In genomic region chr17:24209916-24210240, GRCm38 (mm10) we compare ENCODE assay signal across 8 mouse cellular contexts. TPM values are rescaled to one million over a fixed set of nuclear protein-coding genes. Genes with fewer than 3 reads are reported as not detected.
DNase-seq lines count a peak whose midpoint lies in the region; ATAC-seq and TF ChIP-seq lines count a peak whose summit lies in the region.

No protein-coding gene starts in this region.

- WGBS in lung, embryonic 14.5 days = 69% methylated on average over 3 of the region's 3 CpGs
- 70% methylated on average over 3 of the region's 3 CpGs for WGBS in forebrain, embryonic 15.5 days
- WGBS in limb, embryonic 13.5 days = 78% methylated on average over 3 of the region's 3 CpGs
- 76% methylated on average over 3 of the region's 3 CpGs for WGBS in neural tube, embryonic 15.5 days

- no peaks in the 10 kb centered on the region for H3K9me3 ChIP-seq in lung, embryonic 14.5 days (ENCODE audit: low read depth, low read length)
- no peaks in the 10 kb centered on the region for H3K9me3 ChIP-seq in forebrain, embryonic 15.5 days
- H3K9me3 ChIP-seq in limb, embryonic 13.5 days = no peaks in the 10 kb centered on the region
- no peaks in the 10 kb centered on the region for H3K9me3 ChIP-seq in neural tube, embryonic 15.5 days (replicated peaks)

- H3K27ac ChIP-seq in lung, embryonic 14.5 days (ENCODE audit: low read depth) = peak overlapping the region; percentile 96
- H3K27ac ChIP-seq in forebrain, embryonic 15.5 days (replicated peaks) = peak overlapping the region; percentile 63
- H3K27ac ChIP-seq in limb, embryonic 13.5 days = peak overlapping the region; percentile 97
- H3K27ac ChIP-seq in neural tube, embryonic 15.5 days (replicated peaks) = peak overlapping the region; percentile 74; the same call in 1 of the 2 replicates

- H3K4me2 ChIP-seq in lung, embryonic 14.5 days = peak overlapping the region; percentile 96
- peak overlapping the region; percentile 89; the same call in 1 of the 2 replicates for H3K4me2 ChIP-seq in forebrain, embryonic 15.5 days (replicated peaks)
- peak overlapping the region; percentile 98 for H3K4me2 ChIP-seq in limb, embryonic 13.5 days (replicated peaks)
- peak overlapping the region; percentile 95 for H3K4me2 ChIP-seq in neural tube, embryonic 15.5 days

- no peak for ATAC-seq in lung, embryonic 14.5 days (ENCODE audit: insufficient read depth)
- ATAC-seq in forebrain, embryonic 15.5 days (replicated peaks) = no peak
- ATAC-seq in limb, embryonic 13.5 days (ENCODE audit: low FRiP score, low read depth) = no peak
- ATAC-seq in neural tube, embryonic 15.5 days (ENCODE audit: low FRiP score) = no peak
- no peak for ATAC-seq in cerebellum, adult (ENCODE audit: insufficient number of reproducible peaks, low FRiP score, low TSS enrichment)

- TF ChIP-seq CTCF in lung, embryonic 14.5 days (IDR thresholded peaks at IDR 0.05; ENCODE audit: low read depth) = no peak

- no peak overlapping the region for H3K9ac ChIP-seq in lung, embryonic 14.5 days
- H3K9ac ChIP-seq in forebrain, embryonic 15.5 days (replicated peaks) = 0 out of 2 replicates have a peak overlapping the region, but pooled peaks have one; percentile 68
- H3K9ac ChIP-seq in limb, embryonic 13.5 days = no peak overlapping the region
- peak overlapping the region; percentile 64; the same call in 1 of the 2 replicates for H3K9ac ChIP-seq in neural tube, embryonic 15.5 days (replicated peaks)

- H3K27me3 ChIP-seq in lung, embryonic 14.5 days (ENCODE audit: insufficient read depth, low read length) = peaks cover 20% of the 10 kb centered on the region
- peaks cover 12% of the 10 kb centered on the region; the same call in 1 of the 2 replicates for H3K27me3 ChIP-seq in forebrain, embryonic 15.5 days
- H3K27me3 ChIP-seq in limb, embryonic 13.5 days = no peaks in the 10 kb centered on the region
- peaks cover 7% of the 10 kb centered on the region; the same call in 1 of the 2 replicates for H3K27me3 ChIP-seq in neural tube, embryonic 15.5 days (replicated peaks)

- peaks cover 54% of the 10 kb centered on the region for H3K4me1 ChIP-seq in lung, embryonic 14.5 days (ENCODE audit: insufficient read depth)
- H3K4me1 ChIP-seq in forebrain, embryonic 15.5 days = peaks cover 67% of the 10 kb centered on the region
- peaks cover 65% of the 10 kb centered on the region for H3K4me1 ChIP-seq in limb, embryonic 13.5 days
- H3K4me1 ChIP-seq in neural tube, embryonic 15.5 days = peaks cover 72% of the 10 kb centered on the region

- H3K36me3 ChIP-seq in lung, embryonic 14.5 days (ENCODE audit: insufficient read depth) = peaks cover under 1% of the 10 kb centered on the region; the same call in 1 of the 2 replicates
- H3K36me3 ChIP-seq in forebrain, embryonic 15.5 days = no peaks in the 10 kb centered on the region; the same call in 1 of the 2 replicates
- peaks cover 7% of the 10 kb centered on the region for H3K36me3 ChIP-seq in limb, embryonic 13.5 days
- H3K36me3 ChIP-seq in neural tube, embryonic 15.5 days = peaks cover under 1% of the 10 kb centered on the region

- H3K4me3 ChIP-seq in lung, embryonic 14.5 days (ENCODE audit: low read depth, low read length) = no peak overlapping the region
- peak overlapping the region; percentile 84; the same call in 1 of the 2 replicates for H3K4me3 ChIP-seq in forebrain, embryonic 15.5 days
- peak overlapping the region; percentile 69; the same call in 1 of the 2 replicates for H3K4me3 ChIP-seq in limb, embryonic 13.5 days
- H3K4me3 ChIP-seq in neural tube, embryonic 15.5 days (replicated peaks) = peak overlapping the region; percentile 81

- no peak for DNase-seq in lung, embryonic 14.5 days
- no peak for DNase-seq in lung, postnatal 10 days
- DNase-seq in kidney, adult 8-10 months = no peak
- DNase-seq in cerebellum, postnatal 36 days = no peak

RNA-seq across cellular contexts. Expression of gene Ntn3, which starts 0.5 kb away (rescaled TPM):
- 8.2 and 10.3 TPM in 2 replicates for polyA plus RNA-seq in lung, embryonic 14.5 days (2014; fragmentation: Nextera tagmentation; extraction: Ambion mirVana)
- polyA plus RNA-seq in forebrain, embryonic 15.5 days (2015; fragmentation: Nextera tagmentation; extraction: Ambion mirVana) = 4.9 and 5.2 TPM in 2 replicates
- 14.5 and 14.9 TPM in 2 replicates for polyA plus RNA-seq in limb, embryonic 13.5 days (2015; fragmentation: Nextera tagmentation; extraction: Ambion mirVana)
- polyA plus RNA-seq in neural tube, embryonic 15.5 days (2015; fragmentation: Nextera tagmentation; extraction: Ambion mirVana) = 5.9 and 6.0 TPM in 2 replicates

RNA-seq across cellular contexts. Expression of gene Tbc1d24, which starts 4.5 kb away (rescaled TPM):
- 6.4 and 7.0 TPM in 2 replicates for polyA plus RNA-seq in lung, embryonic 14.5 days (2014; fragmentation: Nextera tagmentation; extraction: Ambion mirVana)
- polyA plus RNA-seq in forebrain, embryonic 15.5 days (2015; fragmentation: Nextera tagmentation; extraction: Ambion mirVana) = 18.8 and 19.5 TPM in 2 replicates
- polyA plus RNA-seq in limb, embryonic 13.5 days (2015; fragmentation: Nextera tagmentation; extraction: Ambion mirVana) = 9.1 and 10.2 TPM in 2 replicates
- polyA plus RNA-seq in neural tube, embryonic 15.5 days (2015; fragmentation: Nextera tagmentation; extraction: Ambion mirVana) = 21.0 and 24.0 TPM in 2 replicates

RNA-seq across cellular contexts. Expression of gene Tedc2, which starts 10.8 kb away (rescaled TPM):
- 14.5 and 15.2 TPM in 2 replicates for polyA plus RNA-seq in lung, embryonic 14.5 days (2014; fragmentation: Nextera tagmentation; extraction: Ambion mirVana)
- polyA plus RNA-seq in forebrain, embryonic 15.5 days (2015; fragmentation: Nextera tagmentation; extraction: Ambion mirVana) = 13.0 and 13.5 TPM in 2 replicates
- polyA plus RNA-seq in limb, embryonic 13.5 days (2015; fragmentation: Nextera tagmentation; extraction: Ambion mirVana) = 15.8 and 16.3 TPM in 2 replicates
- polyA plus RNA-seq in neural tube, embryonic 15.5 days (2015; fragmentation: Nextera tagmentation; extraction: Ambion mirVana) = 8.8 and 10.7 TPM in 2 replicates

RNA-seq across cellular contexts. Expression of gene Atp6v0c, which starts 40.4 kb away (rescaled TPM):
- 450 and 473 TPM in 2 replicates for polyA plus RNA-seq in lung, embryonic 14.5 days (2014; fragmentation: Nextera tagmentation; extraction: Ambion mirVana)
- 872 and 917 TPM in 2 replicates for polyA plus RNA-seq in forebrain, embryonic 15.5 days (2015; fragmentation: Nextera tagmentation; extraction: Ambion mirVana)
- 446 and 468 TPM in 2 replicates for polyA plus RNA-seq in limb, embryonic 13.5 days (2015; fragmentation: Nextera tagmentation; extraction: Ambion mirVana)
- polyA plus RNA-seq in neural tube, embryonic 15.5 days (2015; fragmentation: Nextera tagmentation; extraction: Ambion mirVana) = 1,457 and 1,659 TPM in 2 replicates

RNA-seq across cellular contexts. Expression of gene Ccnf, which starts 41.4 kb away (rescaled TPM):
- polyA plus RNA-seq in lung, embryonic 14.5 days (2014; fragmentation: Nextera tagmentation; extraction: Ambion mirVana) = 79.3 and 81.1 TPM in 2 replicates
- polyA plus RNA-seq in forebrain, embryonic 15.5 days (2015; fragmentation: Nextera tagmentation; extraction: Ambion mirVana) = 30.1 and 32.7 TPM in 2 replicates
- polyA plus RNA-seq in limb, embryonic 13.5 days (2015; fragmentation: Nextera tagmentation; extraction: Ambion mirVana) = 65.4 and 67.0 TPM in 2 replicates
- polyA plus RNA-seq in neural tube, embryonic 15.5 days (2015; fragmentation: Nextera tagmentation; extraction: Ambion mirVana) = 13.4 and 26.3 TPM in 2 replicates

Comparison
In these comparisons a context has a peak if more than half of its experiments do, and no peak if none do; other contexts are left out.
1. H3K9ac ChIP-seq: peak in forebrain, embryonic 15.5 days (single experiment) and neural tube, embryonic 15.5 days (single experiment); none in lung, embryonic 14.5 days (single experiment) and limb, embryonic 13.5 days (single experiment).
2. Peak in every context shown above with its lines, with median percentiles within 50 percentile points of each other: H3K27ac ChIP-seq and H3K4me2 ChIP-seq.